Mouse (Mus musculus) E14TG2a.4 (cell line): ENCODE results near the gene Gm20388.

Experiments
- CTCF ChIP-seq: conservative IDR thresholded peaks from 2 replicates; pipeline ENCODE4 v1.5.1; 2014; ENCODE audit warnings: low read length
- NANOG ChIP-seq: IDR thresholded peaks from 2 replicates; pipeline ENCODE4 v1.6.1; 2014; ENCODE audit warnings: borderline replicate concordance, low read length, mixed read lengths
- POU5F1 ChIP-seq: IDR thresholded peaks from 2 replicates; pipeline ENCODE4 v1.6.1; 2014; ENCODE audit warnings: low read length, borderline replicate concordance

GRCm38 (mm10) chr8:121128531-121129264 is 1218.1 kb downstream of the Gm20388 start:
- TF ChIP-seq CTCF: no peak
- TF ChIP-seq NANOG: no peak
- TF ChIP-seq POU5F1: no peak
